Mouse (Mus musculus): Measurements from ENCODE around the gene Bglap2.

The Bglap2 gene

GRCm38 (mm10) chr3:88337367-88338020, 41.0 kb downstream of the Bglap2 start:
- peak; percentile 25 for DNase-seq

GRCm38 (mm10) chr3:88336058-88337013, 42.2 kb downstream of the Bglap2 start, which contains the start of the genes Tmem79 and Smg5:
Gene Tmem79 (minus strand): TSS chr3:88336148.
Gene Smg5 (plus strand): TSS chr3:88336260.
- peak; percentile 97 for DNase-seq

- DNase-seq = no peak
These were observed 43.0 kb downstream of the Bglap2 start for GRCm38 (mm10) chr3:88335436-88336053.

GRCm38 (mm10) chr3:88334902-88335435, 43.5 kb downstream of the Bglap2 start:
- no peak for DNase-seq

GRCm38 (mm10) chr3:88334029-88334658, 44.4 kb downstream of the Bglap2 start:
- DNase-seq = no peak

- no peak for DNase-seq
These were observed 47.2 kb downstream of the Bglap2 start for GRCm38 (mm10) chr3:88331282-88331681.

- DNase-seq = no peak
These were observed 49.5 kb downstream of the Bglap2 start for GRCm38 (mm10) chr3:88328956-88329355.
